Mouse (Mus musculus) lung, embryonic 16.5 days (tissue): Measurements from ENCODE around the gene Bcat1. TPM values are rescaled to one million over a fixed set of nuclear protein-coding genes. Genes with fewer than 3 reads are reported as not detected.

ENCODE experiments used
- ATAC-seq: fragments of 200-750 bp; cut with Nextera tagmentation; 2 replicates; pipeline ENCODE4 v1.8.0; 2017; ENCODE audit warnings: low read depth, mild to moderate bottlenecking, moderate library complexity
- H3K27ac ChIP-seq: fragments of 300-500 bp; sonication (generic); 2 replicates; pipeline ENCODE4 v1.5.1; 2014; ENCODE audit warnings: mild to moderate bottlenecking, control low read depth, low read length
- H3K27me3 ChIP-seq: fragments of 300-500 bp; sonication (generic); 2 replicates; pipeline ENCODE4 v1.6.1; 2014; ENCODE audit warnings: low read depth, low read length, mixed read lengths; ENCODE audit not compliant: control insufficient read depth, insufficient read depth
- H3K36me3 ChIP-seq: fragments of 300-500 bp; sonication (generic); 2 replicates; pipeline ENCODE4 v1.6.1; 2014; ENCODE audit warnings: low read length; ENCODE audit not compliant: control insufficient read depth, insufficient read depth
- H3K4me1 ChIP-seq: fragments of 300-500 bp; sonication (generic); replicated peaks from 2 replicates; pipeline ENCODE4 v1.6.1; 2014; ENCODE audit warnings: low read length, mixed read lengths; ENCODE audit not compliant: control insufficient read depth, insufficient read depth
- H3K4me2 ChIP-seq: fragments of 300-500 bp; sonication (generic); 2 replicates; pipeline ENCODE4 v1.6.1; 2014; ENCODE audit warnings: low read depth, low read length, control low read depth
- H3K4me3 ChIP-seq: fragments of 300-500 bp; sonication (generic); 2 replicates; pipeline ENCODE4 v1.5.1; 2014; ENCODE audit warnings: mild to moderate bottlenecking, low read length, control low read depth
- H3K9ac ChIP-seq: fragments of 300-500 bp; sonication (generic); 2 replicates; pipeline ENCODE4 v1.6.1; 2014; ENCODE audit warnings: low read length, control low read depth
- H3K9me3 ChIP-seq: fragments of 300-500 bp; sonication (generic); 2 replicates; pipeline ENCODE4 v1.6.1; 2016; ENCODE audit warnings: low read length; ENCODE audit not compliant: control insufficient read depth
- WGBS: fragments of 180-500 bp; shearing (Covaris S2); extraction: QIAGEN DNeasy Blood & Tissue Kit; methylation state at CpG from one replicate; pipeline ENCODE4 v1.1.7; 2014; 5-methylcytosine and 5-hydroxymethylcytosine counted together
- polyA plus RNA-seq: library from polyadenylated mRNA; unstranded; fragments of >200 nt; fragmentation: Nextera tagmentation; extraction: Ambion mirVana; gene quantifications from 2 replicates; pipeline ENCODE4 v1.2.1, GENCODE M21; 2015

Gene Bcat1
- 3.3 and 3.7 TPM in 2 replicates for polyA plus RNA-seq

DNA sequence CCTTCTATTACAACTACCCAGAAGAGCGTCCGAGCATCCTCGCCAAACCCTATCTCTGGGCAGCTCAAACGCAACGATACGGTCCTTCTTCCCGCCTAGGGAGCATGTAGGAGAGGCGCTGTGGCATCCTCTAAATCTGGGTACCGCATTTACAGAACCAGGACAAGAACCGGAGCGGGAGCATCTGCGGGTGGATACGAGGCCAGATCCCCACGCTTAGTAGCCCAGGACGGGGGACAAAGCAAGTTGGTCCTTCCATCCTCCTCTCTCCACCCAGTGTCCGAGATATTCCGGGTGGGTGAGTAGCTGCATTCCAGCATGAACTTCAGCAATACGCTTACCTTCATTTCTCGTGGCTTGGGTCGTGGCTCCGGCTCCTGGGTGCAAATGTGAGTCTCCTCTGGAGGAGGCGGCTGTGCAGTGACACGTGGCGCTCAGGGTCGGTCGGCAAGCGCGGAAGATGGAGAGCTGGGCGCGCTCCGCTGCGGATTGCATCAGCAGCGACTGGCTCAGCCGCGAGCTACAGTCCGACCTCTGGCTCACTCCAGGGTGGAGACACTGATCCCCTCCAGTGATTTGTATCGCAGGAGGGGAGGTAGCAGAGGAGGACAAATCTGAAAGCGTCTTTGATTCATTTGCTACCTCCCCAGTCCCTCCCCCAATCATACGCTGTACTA is at the start of gene Bcat1:
Gene Bcat1 (minus strand): TSS at position 637 of the 677 bp plus-strand sequence.
- Histone ChIP-seq H3K9ac (peak within 1 kb of the TSS; percentile 53; the same call in 1 of the 2 replicates), H3K4me3 (peak within 1 kb of the TSS; percentile 50), H3K4me1 (peaks cover 5% of the 10 kb centered on the region), H3K36me3 (no peaks in the 10 kb centered on the region), H3K9me3 (no peaks in the 10 kb centered on the region), H3K27ac (no peak within 1 kb of the TSS), H3K4me2 (peak within 1 kb of the TSS; percentile 69), H3K27me3 (peaks cover 16% of the 10 kb centered on the region)
- under 1% methylated on average over 39 of the region's 39 CpGs for WGBS
- ATAC-seq = 0 out of 2 replicates have a peak, but pooled peaks have one; percentile 49

DNA sequence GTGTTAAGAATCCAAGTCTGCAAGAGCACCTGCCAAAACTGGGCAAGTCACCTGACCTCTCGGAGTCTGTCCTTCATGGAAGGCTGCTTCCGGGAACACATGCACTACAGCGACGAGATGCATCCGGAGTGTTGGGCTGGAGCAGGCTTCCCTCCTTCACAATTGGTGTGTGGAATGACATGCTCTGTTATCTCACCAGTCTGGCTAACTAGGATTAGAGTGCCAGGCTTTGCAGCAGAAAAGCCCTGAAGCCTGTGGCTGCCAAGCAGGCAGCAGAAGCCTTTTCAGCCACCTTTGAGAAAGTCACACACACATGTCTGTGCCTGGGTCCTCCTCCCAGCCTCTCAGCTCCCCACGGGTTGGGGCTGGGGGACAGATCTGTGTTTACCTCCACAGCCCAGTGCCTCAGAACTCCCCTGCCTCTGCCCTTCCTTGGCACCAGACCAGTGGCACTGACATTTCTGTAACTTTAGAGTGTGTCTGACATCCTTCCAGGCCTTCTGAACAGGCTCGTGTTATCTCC is 49.7 kb upstream of the Bcat1 start:
- Histone ChIP-seq H3K36me3 (no peaks in the 10 kb centered on the region), H3K4me1 (peaks cover 4% of the 10 kb centered on the region; the same call in 1 of the 2 replicates), H3K9me3 (no peaks in the 10 kb centered on the region), H3K4me3 (no peak overlapping the region), H3K9ac (no peak overlapping the region), H3K27me3 (no peaks in the 10 kb centered on the region), H3K4me2 (no peak overlapping the region), H3K27ac (no peak overlapping the region)
- 36% methylated on average over 7 of the region's 7 CpGs for WGBS
- peak; percentile 32; the same call in 1 of the 2 replicates for ATAC-seq

DNA sequence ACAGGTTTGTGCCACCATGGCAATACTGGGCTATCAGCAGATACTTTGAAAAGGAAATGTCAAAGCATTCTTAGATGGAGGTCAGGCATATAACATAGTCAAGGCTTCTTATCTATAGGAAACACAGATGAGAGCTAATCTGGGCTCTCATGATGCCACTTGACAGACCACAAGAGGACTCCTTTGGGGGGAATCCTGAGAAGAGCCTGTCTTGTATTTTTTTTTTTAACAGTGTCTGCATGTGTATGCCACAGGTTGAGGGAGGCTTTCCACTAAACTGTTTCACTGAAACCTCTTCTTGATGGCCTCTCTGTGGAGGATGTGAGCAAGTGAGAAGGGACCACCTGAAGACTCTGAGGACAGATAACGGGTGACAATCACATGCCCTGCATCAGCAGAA is 48.6 kb upstream of the Bcat1 start:
- no peak overlapping the region for H3K4me2 ChIP-seq
- H3K27ac ChIP-seq = no peak overlapping the region
- H3K27me3 ChIP-seq = no peaks in the 10 kb centered on the region
- H3K36me3 ChIP-seq = no peaks in the 10 kb centered on the region
- 68% methylated on average over 1 of the region's 1 CpGs for WGBS
- no peak overlapping the region for H3K9ac ChIP-seq
- peaks cover 5% of the 10 kb centered on the region; the same call in 1 of the 2 replicates for H3K4me1 ChIP-seq
- no peak overlapping the region for H3K4me3 ChIP-seq
- no peaks in the 10 kb centered on the region for H3K9me3 ChIP-seq
- no peak for ATAC-seq

DNA sequence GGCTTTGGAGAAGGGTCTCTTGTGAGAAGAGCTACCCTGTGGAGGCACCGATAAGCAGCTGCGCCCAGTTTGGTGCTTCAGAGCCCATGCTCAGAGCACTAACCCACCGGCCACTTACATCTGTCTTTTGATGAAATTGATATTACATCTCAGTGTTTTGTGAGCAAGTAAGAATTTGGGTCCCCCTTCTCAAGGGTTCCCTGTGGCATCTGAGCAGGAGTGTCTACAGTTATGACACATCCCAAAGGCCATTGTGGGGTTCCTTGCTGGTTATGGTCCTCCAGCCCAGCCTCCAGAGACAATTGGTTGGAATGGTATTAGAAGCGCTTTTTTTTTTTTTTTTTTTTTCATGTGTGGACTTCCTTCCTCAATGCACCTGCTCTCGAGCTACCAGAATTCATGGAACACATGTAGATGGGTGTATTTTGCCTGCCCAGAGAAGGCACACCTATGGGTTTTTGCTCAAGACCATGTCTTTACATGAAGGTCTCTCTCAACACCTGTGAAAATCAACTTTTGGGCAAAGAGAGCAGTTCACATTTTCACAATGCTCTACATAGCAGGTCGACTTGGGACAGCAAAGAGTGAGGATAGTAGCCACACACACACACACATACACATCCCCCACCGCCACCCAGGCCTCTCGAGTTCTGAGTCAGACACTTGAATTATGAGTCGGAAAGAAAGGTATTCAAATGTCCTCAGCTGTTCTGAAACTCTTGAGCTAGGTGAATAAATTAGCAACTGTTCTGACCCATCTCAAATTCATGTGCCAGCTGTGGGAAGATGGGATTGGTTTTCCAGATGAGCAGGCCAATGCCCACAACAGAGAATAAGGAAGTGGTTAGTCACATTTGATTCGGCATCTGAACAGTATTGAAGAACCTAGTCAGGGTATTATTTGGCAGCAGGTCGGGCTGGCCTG is 47.4 kb upstream of the Bcat1 start:
- H3K27me3 ChIP-seq = no peaks in the 10 kb centered on the region
- no peak overlapping the region for H3K4me2 ChIP-seq
- no peak overlapping the region for H3K27ac ChIP-seq
- H3K9me3 ChIP-seq = no peaks in the 10 kb centered on the region
- H3K4me1 ChIP-seq = peaks cover 5% of the 10 kb centered on the region; the same call in 1 of the 2 replicates
- no peak overlapping the region for H3K9ac ChIP-seq
- no peak overlapping the region for H3K4me3 ChIP-seq
- H3K36me3 ChIP-seq = no peaks in the 10 kb centered on the region
- 65% methylated on average over 11 of the region's 11 CpGs for WGBS
- no peak for ATAC-seq

DNA sequence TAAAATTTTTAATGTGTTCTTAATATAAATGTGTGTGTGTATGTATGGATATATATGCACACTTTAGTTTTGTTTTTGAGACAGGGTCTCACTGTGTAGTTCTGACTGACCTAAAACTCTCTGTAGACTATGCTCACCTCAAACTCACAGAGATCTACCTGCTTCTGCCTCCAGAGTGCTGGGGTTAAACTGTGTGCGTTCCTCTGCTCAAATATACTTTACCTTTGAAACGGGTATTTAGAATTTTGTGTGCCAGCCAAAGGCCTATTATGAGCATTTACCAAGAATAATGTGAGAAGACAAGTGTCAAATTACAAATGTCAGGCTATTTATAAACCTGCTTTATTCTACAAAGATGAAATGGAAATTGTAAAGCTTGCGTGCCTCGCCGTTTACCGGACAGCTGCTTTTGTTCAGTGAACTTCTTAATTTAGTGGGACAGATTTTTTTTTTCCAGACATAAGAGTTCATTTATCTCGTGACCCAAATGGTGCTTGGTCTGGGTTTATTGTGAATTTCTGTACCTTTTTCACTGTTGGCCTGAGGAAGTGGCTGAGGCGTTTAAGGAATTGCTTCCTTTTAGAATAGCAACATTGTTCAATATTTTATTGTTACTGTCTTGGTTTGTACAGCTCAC is 46.6 kb upstream of the Bcat1 start:
- no peak overlapping the region for H3K27ac ChIP-seq
- H3K4me1 ChIP-seq = peaks cover 5% of the 10 kb centered on the region; the same call in 1 of the 2 replicates
- no peak overlapping the region for H3K4me2 ChIP-seq
- WGBS = 58% methylated on average over 8 of the region's 8 CpGs
- no peak overlapping the region for H3K4me3 ChIP-seq
- H3K9ac ChIP-seq = no peak overlapping the region
- no peaks in the 10 kb centered on the region for H3K36me3 ChIP-seq
- no peaks in the 10 kb centered on the region for H3K27me3 ChIP-seq
- no peak for ATAC-seq
- no peaks in the 10 kb centered on the region for H3K9me3 ChIP-seq

DNA sequence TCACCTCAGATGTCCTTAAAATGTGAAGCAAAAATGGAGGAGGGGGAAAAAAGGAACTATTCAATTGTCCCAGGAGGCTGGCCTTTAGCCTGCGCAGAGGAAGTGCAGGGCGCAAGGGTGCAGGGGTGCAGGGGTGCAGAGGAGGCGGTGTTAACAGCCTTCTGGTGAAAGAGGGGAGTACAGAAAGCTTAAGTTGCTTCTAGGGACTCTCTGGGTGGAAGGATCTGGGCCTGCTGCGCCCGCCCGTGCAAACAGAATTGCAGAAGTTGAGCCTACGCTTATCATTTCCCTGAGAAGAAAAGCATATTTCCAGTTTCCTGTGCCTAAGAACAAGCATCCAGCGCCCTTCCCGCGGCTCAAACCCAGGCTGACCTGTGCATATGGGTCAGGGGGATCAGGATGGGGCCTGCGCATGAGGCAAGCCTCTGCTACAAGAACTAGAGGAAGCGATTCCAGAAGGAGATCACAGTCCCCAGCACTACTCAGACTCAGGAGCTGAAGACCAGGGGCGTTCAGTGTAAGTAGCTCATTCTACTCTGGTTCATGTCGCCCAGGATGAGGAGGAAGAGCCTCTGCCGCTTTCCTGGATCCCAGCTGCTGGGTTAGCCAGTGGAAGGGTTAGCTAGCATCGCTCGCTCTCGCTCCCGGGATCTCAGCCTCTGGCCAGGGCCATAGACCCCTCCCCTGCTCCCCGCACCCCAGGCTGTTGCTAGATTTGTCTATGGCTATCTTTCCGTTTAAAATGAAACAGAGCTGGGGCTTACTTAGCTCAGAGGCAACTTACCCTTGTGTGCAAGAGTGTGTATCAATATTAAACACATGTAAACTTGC is 45.8 kb upstream of the Bcat1 start:
- Histone ChIP-seq H3K9me3 (no peaks in the 10 kb centered on the region), H3K36me3 (no peaks in the 10 kb centered on the region), H3K4me2 (no peak overlapping the region), H3K27me3 (no peaks in the 10 kb centered on the region), H3K4me1 (peaks cover 6% of the 10 kb centered on the region; the same call in 1 of the 2 replicates), H3K27ac (0 out of 2 replicates have a peak overlapping the region, but pooled peaks have one; percentile 30), H3K4me3 (no peak overlapping the region; the same call in 1 of the 2 replicates), H3K9ac (no peak overlapping the region)
- WGBS = 64% methylated on average over 21 of the region's 21 CpGs
- ATAC-seq = no peak

- Histone ChIP-seq H3K9ac (no peak overlapping the region), H3K4me1 (peaks cover 14% of the 10 kb centered on the region; the same call in 1 of the 2 replicates), H3K27ac (no peak overlapping the region), H3K9me3 (no peaks in the 10 kb centered on the region), H3K4me3 (no peak overlapping the region), H3K27me3 (no peaks in the 10 kb centered on the region), H3K36me3 (no peaks in the 10 kb centered on the region), H3K4me2 (peak overlapping the region; percentile 23)
- WGBS = 31% methylated on average over 18 of the region's 18 CpGs
- no peak for ATAC-seq
These were observed 45.0 kb upstream of the Bcat1 start for GRCm38 (mm10) chr6:145120787-145121589.

- Histone ChIP-seq H3K9ac (no peak overlapping the region), H3K36me3 (no peaks in the 10 kb centered on the region), H3K27me3 (no peaks in the 10 kb centered on the region), H3K27ac (no peak overlapping the region), H3K9me3 (no peaks in the 10 kb centered on the region), H3K4me2 (no peak overlapping the region), H3K4me3 (no peak overlapping the region), H3K4me1 (peaks cover 15% of the 10 kb centered on the region; the same call in 1 of the 2 replicates)
- 65% methylated on average over 2 of the region's 2 CpGs for WGBS
- ATAC-seq = no peak
These were observed 44.1 kb upstream of the Bcat1 start for GRCm38 (mm10) chr6:145120086-145120485.
